Mouse (Mus musculus) MEL-GATA-1-ER (cell line): ENCODE measurements around the gene Asap3.

Source experiments
- DNase-seq: peaks from one replicate; pipeline ENCODE4 v3.0.0-alpha.2; 2012; ENCODE audit warnings: low read depth; ENCODE audit errors: extremely low read depth

Gene Asap3

DNA sequence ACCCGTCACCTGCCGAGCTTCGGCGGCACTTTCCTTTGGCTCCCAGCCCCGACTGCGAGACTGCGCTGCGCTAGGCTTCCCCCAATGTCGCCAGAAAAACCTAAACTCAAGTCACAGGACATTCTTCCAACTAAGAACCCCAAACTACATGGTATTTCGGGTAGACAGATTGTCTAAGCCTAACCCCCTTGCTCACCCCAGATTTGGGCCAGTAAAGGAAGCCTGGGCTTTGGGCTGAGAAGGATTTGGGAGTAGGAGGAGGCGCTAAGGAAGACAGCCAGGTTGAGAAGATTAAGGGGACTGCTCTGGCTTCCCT is 43.1 kb downstream of the Asap3 start:
- DNase-seq: no peak

DNA sequence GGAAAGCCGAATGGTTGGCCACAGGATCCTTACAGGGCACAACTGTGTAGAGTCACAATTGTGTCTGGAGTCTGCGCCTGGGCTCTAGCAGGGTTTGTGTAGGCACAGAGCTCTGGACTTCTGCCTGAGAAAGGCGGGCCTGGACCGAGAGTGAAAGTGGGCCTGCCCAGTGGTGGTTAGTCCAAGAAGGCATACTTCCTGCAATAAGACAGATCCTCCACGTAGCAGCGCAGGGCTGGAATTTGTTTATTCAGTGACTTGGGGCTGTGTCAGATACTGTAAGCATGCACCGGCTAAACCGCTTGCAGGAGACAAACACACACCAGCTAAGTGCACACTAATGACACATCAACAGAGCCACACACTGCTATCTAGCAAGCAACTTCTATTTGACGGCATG is 43.6 kb downstream of the Asap3 start:
- no peak for DNase-seq

DNA sequence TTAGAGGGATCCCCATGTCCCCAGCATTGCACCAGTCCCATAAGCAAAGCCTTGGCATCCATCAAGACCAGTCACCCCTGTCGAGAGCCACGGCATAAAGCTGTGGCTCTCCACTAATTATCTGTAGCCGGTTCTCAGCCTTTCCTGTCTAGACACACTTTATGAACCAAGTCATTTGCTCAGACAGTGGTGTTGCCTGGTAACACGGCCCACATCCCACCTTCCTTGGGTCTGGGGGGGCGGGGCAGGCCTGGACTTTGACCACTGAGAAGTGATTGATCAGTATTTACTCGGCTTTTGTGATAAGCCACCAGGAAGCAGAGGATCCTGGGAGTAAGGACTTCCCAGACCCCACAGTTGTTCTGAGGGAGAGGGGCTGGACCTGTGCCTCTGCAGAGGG is 49.8 kb downstream of the Asap3 start:
- no peak for DNase-seq

DNA sequence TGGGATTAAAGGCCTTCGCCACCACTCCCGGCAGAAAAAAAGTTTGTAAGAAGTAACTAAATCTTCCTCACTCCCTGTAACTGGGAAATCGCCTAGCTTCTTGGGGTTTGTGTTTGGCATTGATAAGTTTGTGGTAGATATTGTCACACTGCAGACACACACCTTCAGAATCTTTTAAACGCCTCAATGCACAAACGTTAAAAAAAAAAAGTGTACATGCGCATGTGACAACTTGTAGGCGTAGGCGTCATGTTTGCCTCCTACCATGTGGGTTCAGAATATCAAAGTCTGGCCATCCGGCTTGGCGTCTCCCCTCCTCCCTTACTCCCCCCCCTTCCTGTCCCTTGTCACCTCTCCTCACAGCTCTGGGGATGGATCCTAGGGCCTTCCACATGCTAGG is 50.5 kb downstream of the Asap3 start:
- peak; percentile 67 for DNase-seq

DNA sequence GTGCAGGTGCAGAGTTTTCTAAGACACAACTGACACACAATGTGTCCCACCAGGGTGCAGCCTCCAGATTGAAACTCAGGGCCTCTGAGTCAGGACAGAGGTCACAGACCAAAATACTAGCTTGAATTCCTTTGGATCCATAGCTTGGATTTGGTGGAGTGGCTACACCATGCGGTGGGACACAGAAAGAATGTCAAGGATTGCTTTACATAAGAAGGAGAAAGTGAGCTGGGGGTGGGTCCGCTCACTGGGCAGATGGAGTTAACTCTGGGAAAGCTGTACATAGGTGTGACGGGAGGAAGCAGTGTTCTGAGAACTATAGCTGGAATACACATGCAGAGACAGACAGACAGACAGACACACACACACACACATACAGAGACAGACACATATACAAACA is 53.8 kb downstream of the Asap3 start:
- no peak for DNase-seq

DNA sequence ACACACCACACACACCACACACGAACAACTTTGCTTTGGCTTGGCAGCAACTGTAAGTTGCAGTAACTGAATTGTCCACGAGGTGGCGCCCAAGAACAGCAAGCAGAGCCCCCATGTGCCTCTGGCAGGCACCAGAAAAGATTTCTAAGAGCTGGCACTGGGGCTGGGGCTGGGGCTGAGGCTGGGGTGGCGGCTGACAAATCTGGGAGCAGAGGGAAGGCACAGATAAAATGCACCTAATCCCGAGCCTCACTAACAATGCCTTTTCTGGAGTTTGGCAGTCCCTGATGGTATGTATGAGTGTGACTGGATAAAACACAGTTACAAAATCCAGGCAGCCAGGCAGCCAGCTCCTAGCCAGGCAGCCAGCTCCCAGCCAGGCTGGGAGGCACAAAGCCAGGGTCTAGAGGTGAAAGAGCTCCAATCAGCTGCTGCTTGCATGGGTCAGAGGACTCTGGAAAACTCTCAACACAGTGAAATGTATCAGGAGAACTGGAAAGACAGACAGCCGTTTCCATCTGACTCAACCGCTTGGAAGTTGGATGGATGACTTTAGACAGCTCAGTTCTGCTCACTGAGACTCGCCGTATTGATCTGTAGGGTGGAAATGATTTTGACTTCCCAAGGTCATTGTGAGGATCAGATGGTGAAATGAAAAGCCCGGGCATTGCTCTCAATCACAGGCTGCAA is 54.5 kb downstream of the Asap3 start:
- DNase-seq: peak; percentile 30

DNA sequence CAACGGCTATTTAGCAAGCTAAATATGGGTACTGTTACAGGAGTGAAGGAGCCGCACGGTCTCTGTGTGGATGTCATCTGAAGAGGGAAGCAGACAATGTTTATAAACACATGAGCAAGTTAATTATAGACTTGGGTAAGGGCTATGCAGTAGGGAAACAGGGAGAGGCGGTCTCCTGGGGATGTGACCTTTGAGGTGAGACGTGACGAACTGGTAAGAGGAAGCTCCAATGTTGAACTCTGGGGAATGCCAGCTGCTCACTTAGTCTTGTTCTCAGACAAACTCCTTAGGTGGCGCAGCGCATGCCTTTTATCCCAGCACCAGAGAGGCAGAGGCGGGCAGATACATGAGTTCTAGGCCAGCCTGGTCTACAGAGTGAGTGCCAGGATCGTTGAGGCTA is 55.7 kb downstream of the Asap3 start:
- DNase-seq: no peak

DNA sequence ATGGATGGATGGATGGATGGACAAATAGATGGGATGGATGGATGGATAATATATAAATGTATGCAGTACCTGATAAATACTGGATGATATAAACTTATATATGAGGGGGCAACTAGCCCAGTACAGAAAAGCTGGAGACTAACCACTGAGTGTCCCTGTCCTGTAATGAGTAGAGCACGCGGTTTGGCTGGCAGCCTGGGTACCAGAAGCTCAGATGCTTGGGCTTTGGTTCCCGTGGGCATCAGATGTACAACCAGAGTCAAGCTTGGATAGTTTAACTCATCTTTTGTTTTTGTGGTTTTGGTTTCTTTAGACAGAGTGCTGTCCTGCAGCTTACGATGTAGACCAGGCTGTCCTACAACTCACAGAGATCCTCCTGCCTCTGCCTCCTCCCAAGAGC is 57.4 kb downstream of the Asap3 start:
- DNase-seq: no peak

DNA sequence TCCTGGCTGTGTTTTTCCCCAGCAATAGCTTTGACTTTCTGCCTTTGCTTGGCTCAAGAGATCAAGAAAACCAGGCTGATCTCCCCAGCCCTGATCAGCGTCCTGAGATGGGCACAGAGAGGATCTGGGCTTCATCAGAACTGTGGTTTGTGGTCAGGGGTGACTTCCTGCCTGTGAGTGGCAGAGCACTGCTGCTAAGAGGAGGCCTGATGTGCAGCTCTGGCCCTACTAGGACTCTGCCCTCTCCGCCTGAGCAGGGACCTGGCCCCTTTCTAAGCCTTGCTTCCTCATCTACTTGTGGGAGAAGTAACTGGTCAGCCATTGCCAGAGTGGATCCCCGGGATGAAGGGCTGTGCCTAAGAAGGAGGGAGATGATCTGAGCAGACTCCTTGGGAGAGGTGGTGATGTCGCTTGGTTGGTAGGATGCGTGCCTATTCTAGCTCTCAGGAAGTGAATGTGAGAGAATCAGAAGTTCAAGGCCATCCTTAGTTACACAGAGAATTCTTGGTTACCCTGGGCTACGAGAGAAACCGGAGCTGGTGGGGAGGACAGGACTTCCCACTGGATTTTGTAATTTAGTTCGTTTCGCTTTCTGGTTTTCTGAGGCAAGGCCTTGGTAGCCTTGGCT is 60.7 kb downstream of the Asap3 start:
- DNase-seq: peak; percentile 39

DNA sequence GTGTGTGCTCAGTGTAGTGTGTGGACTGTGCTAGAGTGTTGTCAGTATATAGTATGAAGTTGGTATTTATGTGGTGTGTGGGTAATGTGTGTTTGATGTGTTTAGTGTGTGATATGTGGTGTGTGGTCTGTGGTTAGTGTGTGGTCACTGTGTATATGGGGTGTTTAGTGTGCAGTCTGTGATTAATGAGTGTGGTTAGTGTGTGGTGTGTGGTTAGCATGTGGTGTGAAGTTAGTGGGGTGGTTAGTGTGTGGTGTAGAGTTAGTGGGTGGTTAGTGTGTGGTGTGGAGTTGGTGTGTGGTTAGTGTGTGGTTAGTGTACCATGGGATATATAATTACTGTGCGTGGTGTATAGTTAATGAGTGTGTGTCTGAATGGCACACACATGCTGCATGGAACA is 62.7 kb downstream of the Asap3 start:
- DNase-seq: no peak

DNA sequence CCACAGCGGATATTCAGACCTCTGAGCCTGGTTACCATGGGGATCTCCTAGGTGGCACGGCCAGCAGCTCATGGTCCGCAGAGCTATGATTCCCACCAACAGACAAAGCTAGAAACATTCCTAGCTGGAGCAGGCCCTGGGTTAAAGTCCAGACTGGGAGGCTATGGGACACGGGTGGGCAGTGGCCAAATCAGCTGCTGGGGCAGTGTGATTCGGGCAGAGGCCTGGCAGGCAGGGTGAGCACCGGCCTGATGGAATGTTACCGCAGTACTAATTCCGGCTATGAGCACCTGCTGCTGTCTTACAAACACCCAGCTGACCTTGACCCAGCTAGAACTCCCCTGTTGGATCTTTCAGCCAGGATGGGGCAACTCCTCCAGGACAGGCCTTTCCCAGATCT is 64.5 kb downstream of the Asap3 start:
- no peak for DNase-seq

DNA sequence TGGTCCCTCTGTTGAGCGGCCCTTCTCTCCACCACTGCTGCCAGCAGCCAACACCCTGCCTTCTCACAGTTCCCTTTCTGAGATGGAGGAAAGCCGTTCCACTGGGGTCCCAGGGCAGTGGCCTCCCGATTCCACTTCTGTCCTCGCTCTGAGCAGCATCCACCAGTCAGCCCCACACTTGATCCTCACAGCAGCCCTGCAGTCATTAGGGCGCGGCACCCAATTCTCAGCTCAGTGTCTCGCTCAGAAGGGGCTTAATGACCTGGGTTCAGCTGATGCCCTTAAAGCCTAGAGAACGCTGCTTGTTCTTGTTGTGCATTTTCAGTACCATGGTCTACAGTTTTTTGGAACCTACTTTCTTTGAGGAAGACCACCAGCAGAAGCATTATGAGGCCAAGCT is 74.9 kb downstream of the Asap3 start:
- no peak for DNase-seq

DNA sequence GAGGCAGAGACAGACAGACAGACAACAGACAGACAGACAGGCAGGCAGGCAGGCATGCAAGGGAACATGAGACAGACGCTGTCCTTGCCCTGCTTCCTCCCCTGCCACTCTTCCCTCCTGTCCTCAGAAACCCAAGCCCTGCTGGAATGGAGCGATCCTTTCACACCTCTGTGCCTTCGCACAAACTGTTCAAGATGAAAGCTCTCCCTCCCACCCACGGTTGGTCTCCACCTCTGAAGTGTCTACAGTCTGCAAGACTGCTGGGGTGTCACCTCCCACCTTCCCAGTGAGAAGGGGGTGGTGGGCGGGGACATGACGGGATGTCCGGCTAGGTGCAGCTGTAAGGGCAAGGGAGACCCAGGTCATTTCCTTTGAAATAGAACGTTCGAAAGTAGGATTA is 75.4 kb downstream of the Asap3 start:
- DNase-seq: no peak

DNA sequence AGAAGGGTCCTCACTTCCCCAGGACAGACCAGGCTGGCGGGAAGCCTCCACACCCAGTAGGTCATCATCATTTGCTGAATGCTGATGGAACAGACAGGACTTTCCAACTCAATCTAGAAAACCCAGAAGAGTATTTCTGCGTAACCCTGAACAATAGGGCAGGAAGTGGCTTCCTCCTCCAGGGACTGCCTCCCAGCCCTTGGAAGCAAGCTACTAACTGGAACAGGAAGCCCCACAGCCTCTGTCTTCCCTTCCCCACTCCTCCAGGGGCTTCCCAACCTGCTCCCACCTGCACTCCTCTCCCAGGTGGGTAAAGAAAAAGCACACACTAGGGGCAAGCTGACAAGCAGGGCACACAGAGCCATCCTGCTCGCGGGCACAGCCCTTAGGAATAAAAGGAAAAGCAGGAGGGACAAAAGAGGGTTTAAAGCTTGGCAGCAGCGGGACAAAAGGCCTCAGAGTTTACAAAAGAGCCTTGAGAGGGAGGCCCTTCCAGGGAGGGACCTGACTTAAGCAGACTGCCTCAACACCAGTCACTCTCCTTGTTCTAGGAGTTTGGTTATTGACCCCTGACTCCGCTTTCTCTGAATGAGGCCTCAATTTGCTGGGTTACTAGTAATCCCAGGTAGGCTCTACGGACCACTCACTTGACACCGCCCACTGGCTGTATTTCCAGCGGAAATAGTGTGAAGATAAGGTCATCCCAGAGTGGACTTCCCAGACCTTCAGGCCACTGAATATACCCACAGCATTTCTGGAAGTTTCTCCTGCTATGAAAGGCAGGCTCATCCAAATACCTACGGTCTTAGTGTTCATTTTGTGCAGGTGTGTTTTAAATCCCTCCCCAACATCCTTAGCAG is 76.7 kb downstream of the Asap3 start:
- DNase-seq: no peak

DNA sequence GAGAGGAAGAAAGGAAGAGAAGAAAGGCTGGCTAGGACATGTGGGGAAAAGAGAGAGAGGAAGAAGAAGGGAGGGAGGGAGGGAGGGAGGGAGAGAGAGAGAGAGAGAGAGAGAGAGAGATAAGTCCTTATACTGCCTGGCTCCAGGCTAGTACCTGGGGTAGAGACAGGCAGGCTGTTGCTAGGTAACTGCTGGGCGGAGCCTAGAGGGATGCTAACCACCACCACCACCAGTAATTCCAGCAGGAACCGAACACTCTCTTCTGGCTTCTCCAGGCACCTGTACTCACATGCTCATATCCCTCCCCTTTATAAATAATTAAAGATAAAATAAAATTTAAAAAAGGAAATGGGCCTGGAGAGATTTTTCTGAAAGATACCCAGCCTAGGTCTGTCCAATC is 77.6 kb downstream of the Asap3 start:
- no peak for DNase-seq

DNA sequence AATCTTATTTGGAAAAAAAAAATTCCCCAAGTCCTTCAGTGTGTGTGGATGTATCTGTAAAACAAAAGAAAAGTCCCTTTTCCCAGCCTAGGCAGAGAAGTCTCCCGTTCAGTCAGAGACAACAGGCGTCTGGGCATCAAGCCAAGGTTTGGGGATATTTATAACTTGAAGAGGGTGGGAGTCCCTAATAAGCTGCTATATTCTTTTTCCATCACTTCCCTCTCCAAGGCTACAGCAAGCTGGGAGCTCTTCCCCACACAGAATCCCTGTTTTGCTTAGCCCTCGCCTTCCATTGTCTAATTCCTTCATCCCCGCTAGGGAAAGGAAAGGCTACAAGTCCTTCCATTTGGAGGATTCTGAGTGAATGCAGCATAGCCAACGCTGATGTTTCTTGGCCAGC is 78.3 kb downstream of the Asap3 start, which contains the start of gene Zfp46:
Gene Zfp46 (plus strand): TSS at position 229 of the 400 bp plus-strand sequence.
- peak; percentile 68 for DNase-seq

DNA sequence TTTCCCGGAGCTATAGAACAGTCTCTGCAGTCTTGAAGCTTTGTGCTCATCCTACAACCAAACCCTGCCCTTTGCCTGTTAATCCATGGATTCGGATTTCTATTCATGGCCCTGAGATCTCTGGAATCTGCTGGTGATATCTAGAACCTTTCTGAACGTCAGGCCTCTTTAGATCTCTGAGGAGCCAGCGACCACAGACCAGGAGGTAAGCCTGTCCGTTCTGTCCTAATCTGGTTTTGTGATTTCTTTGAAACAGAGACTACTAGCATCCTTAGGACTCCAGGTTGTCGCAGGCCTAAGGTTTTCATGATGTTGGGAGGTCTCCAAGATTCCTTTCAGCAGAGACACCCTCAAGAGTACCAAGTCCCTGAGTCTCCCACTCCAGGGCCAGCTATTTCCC is 78.7 kb downstream of the Asap3 start:
- no peak for DNase-seq

DNA sequence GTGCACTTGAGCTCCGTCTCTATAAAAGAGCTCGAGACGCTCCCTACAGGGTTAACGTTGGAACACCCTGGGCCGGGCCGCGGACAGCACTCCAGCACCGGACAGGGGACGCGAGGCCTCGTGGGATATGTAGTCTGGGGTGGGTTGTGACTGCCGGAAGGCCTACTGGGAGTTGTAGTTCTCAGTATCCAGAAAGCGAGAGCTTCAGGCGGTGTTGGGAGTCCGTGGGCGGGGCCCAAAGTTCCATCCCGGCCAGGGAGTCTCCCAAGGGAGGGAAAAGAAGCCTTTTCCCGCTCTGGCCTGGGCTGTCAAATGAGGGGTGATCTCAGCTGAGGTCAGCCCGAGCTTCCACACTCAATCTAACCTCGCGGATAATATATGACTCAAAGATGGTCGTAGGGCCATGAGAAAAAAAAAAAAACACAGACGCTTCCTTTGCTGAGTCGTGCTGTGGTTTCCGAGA is 79.2 kb downstream of the Asap3 start:
- DNase-seq: peak; percentile 87

DNA sequence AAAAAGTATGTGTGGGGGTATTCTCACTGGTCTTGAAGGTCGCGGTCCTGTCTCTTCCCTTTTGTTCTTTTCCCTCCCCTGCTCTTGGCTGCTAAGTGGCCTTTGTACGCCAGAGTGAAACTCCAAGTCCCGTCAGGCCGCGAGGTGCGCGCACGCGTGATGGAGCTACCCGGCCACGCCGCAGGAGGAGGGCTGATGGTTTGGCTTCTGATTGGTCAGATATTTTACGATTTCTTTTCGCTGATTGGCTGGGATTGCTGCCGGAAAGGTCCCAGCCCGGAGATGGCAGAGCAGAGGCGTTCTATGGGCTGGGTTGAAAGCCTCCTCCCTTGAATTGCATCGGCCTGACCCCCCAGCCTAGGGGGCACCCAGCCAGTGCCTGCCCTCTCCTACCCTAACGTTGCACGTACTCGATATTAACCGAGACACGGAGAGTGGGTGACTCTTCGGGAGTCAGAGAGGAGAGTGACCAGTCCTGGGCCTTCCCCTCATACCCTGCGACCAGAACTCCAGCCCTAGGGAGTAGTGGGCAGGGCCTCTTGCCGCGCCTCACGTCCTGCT is 79.7 kb downstream of the Asap3 start:
- DNase-seq: peak; percentile 93

DNA sequence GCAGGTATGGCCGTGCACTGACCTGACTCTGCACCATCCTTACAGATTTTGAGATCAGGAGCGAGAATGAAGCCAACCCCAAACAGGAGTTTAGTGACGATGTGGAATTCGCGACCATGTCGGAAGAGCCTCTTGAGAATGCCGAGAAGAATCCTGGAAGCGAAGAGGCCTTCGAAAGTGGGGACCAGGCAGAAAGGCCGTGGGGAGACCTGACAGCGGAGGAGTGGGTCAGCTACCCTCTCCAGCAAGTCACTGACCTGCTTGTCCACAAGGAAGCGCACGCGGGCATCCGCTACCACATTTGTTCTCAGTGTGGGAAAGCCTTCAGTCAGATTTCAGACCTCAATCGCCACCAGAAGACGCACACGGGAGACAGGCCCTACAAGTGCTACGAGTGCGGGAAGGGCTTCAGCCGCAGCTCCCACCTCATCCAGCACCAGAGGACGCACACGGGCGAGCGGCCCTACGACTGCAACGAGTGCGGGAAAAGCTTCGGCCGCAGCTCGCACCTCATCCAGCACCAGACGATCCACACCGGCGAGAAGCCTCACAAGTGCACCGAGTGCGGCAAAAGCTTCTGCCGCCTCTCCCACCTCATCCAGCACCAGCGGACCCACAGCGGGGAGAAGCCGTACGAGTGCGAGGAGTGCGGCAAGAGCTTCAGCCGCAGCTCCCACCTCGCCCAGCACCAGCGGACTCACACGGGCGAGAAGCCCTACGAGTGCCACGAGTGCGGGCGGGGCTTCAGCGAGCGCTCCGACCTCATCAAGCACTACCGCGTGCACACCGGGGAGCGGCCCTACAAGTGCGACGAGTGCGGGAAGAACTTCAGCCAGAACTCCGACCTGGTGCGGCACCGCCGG is 84.0 kb downstream of the Asap3 start:
- no peak for DNase-seq
